Comparison of ENCODE assay signal across 26 mouse cellular contexts in the genomic region with DNA sequence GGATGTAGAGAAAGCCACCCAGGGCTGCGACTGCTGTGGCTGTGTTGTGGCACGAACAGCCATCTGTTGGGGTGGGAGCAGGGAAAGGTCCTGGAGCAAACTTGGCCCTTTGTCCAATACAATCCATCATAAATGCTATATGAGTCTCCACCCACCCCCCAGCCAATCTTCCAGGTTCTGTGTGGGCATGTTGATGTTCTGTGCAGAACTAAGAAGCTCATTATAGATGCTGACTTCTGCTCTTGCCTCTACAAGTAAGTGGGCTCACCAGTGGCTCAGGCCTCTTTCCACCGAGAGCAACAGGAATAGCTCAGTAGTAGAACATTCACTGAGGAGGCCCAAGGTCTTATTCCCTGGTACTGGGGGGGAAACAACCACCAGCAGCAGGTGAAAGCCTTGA. TPM values are rescaled to one million over a fixed set of nuclear protein-coding genes. Genes with fewer than 3 reads are reported as not detected.
"Had no signal": no experiment of that assay in that cellular context is flagged by ENCODE, and none has a peak within 500 bp of the region (broad histone marks: within the 10 kb centered on the region; RNA-seq: fewer than 3 reads in every experiment).

No protein-coding gene starts in this region.

- H3K9ac ChIP-seq: hindbrain, embryonic 12.5 days; hindbrain, embryonic 14.5 days; intestine, embryonic 15.5 days; limb, embryonic 12.5 days; liver, embryonic 13.5 days had no signal

- H3K27ac ChIP-seq: gastrocnemius, adult 2 months; heart, adult 2 months; hindbrain, embryonic 10.5 days; hindbrain, embryonic 12.5 days; hindbrain, embryonic 14.5 days; intestine, embryonic 15.5 days; layer of hippocampus, adult 2 months; left cerebral cortex, adult 2 months; limb, embryonic 10.5 days; limb, embryonic 12.5 days; liver, embryonic 13.5 days had no signal

- ATAC-seq: hindbrain, embryonic 16.5 days; inflammation-experienced regulatory T-cells, adult 6 months; intestine, embryonic 15.5 days; intestine, postnatal 0 days had no signal

- H3K4me1 ChIP-seq: hindbrain, embryonic 10.5 days; hindbrain, embryonic 12.5 days; intestine, embryonic 15.5 days; limb, embryonic 10.5 days; limb, embryonic 12.5 days; liver, embryonic 13.5 days had no signal

- H3K9me3 ChIP-seq: hindbrain, embryonic 10.5 days; hindbrain, embryonic 12.5 days; intestine, embryonic 15.5 days; limb, embryonic 10.5 days; limb, embryonic 12.5 days; liver, embryonic 13.5 days had no signal

- H3K4me2 ChIP-seq: heart, embryonic 11.5 days; hindbrain, embryonic 12.5 days; hindbrain, embryonic 14.5 days; intestine, embryonic 15.5 days; limb, embryonic 12.5 days; liver, embryonic 11.5 days; liver, embryonic 13.5 days had no signal

- H3K36me3 ChIP-seq: hindbrain, embryonic 10.5 days; hindbrain, embryonic 12.5 days; intestine, embryonic 15.5 days; limb, embryonic 10.5 days; limb, embryonic 12.5 days; liver, embryonic 13.5 days had no signal

- H3K27me3 ChIP-seq: intestine, embryonic 15.5 days; liver, embryonic 13.5 days had no signal

- H3K4me3 ChIP-seq: gastrocnemius, adult 2 months; heart, adult 2 months; hindbrain, embryonic 10.5 days; hindbrain, embryonic 12.5 days; intestine, embryonic 15.5 days; layer of hippocampus, adult 2 months; left cerebral cortex, adult 2 months; limb, embryonic 10.5 days; limb, embryonic 12.5 days; liver, embryonic 13.5 days had no signal

- DNase-seq: gastrocnemius, adult 2 months; gastrocnemius, postnatal 10 days; gastrocnemius, postnatal 25 days; heart, adult 2 months; heart, postnatal 10 days; heart, postnatal 4 days; kidney, adult 18-20 months; kidney, adult 8-10 months; kidney, postnatal 10 days; kidney, postnatal 25 days; kidney, postnatal 4 days; liver; liver, embryonic 13.5 days had no signal

RNA-seq across cellular contexts. Expression of gene AU021092, which starts 9.9 kb away (rescaled TPM):
- polyA plus RNA-seq: inflammation-experienced regulatory T-cells, adult 6 months had no signal
